Mouse (Mus musculus) c-Kit-positive CD71-negative TER-119-negative erythroid progenitor cells, embryonic 14.5 days (primary cell): ENCODE data around the gene Timp3.
A peak's percentile ranks its signal among the peaks of the same experiment; 100 is the strongest.

Experiments used
- DNase-seq: peaks from one replicate; pipeline ENCODE4 v3.0.0-alpha.2; 2013; ENCODE audit warnings: low read depth

The Timp3 gene

GRCm38 (mm10) chr10:86300293-86301116 is at the start of gene Timp3:
Gene Timp3 (plus strand): TSS chr10:86300372.
- DNase-seq: no peak

DNA sequence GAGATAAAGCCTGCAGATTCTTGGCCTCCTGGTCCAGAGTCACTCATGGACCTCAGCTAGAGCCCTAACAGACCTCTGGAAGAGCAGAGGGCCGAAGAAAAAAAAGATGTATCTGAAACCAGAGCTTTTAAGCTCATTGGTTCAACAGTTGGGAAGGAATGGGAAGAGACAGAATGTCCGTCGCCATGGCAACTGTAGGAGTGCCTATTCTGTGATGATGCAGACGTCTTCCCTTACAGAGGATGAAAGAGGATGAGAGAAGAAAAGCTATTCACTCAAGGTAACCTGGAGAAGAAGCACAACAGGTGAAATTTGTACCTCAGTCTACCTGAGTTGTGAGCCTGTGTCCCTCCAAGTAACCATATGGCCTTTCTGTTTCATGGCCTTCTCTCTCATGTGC is 44.0 kb upstream of the Timp3 start:
- no peak for DNase-seq

DNA sequence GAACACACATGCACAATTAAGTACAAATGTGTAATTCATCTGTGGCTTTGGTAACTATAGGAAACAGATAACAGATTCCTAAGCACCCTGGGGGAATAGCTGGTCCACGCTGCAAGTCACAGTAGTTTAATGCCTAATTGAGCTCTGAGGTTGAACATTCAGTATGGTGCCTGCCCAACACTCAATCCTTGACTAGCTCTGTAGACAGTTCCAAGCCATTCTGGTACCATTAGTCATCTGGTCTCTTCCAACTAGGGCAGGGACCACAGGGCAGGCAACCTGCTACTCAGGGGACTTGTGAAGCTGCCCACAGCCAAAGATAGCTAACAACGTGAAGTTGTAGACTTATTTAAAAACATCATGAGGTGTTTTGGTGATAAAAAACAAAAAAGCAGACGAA is 43.1 kb upstream of the Timp3 start:
- DNase-seq: no peak

GRCm38 (mm10) chr10:86258046-86258445 is 42.1 kb upstream of the Timp3 start:
- DNase-seq: no peak

GRCm38 (mm10) chr10:86258992-86259391 is 41.2 kb upstream of the Timp3 start:
- DNase-seq: no peak

GRCm38 (mm10) chr10:86261725-86262124 is 38.4 kb upstream of the Timp3 start:
- no peak for DNase-seq

- DNase-seq: no peak
These were observed 35.6 kb upstream of the Timp3 start for GRCm38 (mm10) chr10:86264618-86265017.

- DNase-seq: no peak
These were observed 29.9 kb upstream of the Timp3 start for GRCm38 (mm10) chr10:86270254-86270653.

DNA sequence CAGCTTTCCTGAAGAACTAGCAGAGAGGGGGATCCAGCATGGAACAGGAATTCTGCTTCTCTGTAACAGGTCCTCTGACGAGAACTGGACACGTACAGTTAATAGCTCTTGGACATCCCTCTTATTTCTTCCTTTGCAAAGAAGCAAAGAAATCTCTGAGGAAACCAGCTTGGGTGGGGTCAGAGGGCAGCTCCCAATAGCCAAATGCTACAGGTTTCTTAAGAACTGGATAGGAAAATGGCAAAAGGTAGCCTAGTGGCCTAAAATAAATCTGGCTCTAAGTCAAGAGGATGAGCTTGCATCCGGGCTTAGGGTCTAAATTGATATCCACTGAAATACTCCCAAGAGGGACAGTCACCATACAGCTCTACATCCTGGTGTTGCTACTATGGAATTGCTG is 27.3 kb upstream of the Timp3 start:
- DNase-seq: no peak

- no peak for DNase-seq
These were observed 26.6 kb upstream of the Timp3 start for GRCm38 (mm10) chr10:86273410-86274191.

GRCm38 (mm10) chr10:86275585-86275984 is 24.6 kb upstream of the Timp3 start:
- no peak for DNase-seq

DNA sequence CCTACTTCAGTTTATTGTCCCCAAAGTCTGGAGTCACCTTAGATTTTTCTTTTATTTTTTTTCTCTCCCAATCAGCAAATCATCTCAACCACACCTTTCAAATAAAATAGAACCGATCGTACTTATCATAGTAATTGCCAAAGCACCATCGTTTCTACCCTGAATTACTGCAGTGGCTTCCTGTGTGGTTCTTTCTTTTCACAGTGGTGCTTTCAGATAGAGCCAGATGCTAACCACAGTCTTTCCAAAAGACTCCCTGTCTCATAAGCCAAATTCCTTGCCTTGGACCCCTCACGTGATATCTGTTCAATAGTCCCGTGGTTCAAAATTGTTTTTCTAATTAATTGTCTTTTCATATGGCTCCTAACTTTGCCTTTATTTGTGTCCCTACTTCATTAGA is 22.8 kb upstream of the Timp3 start:
- no peak for DNase-seq

- DNase-seq: no peak
These were observed 21.7 kb upstream of the Timp3 start for GRCm38 (mm10) chr10:86278481-86278880.

DNA sequence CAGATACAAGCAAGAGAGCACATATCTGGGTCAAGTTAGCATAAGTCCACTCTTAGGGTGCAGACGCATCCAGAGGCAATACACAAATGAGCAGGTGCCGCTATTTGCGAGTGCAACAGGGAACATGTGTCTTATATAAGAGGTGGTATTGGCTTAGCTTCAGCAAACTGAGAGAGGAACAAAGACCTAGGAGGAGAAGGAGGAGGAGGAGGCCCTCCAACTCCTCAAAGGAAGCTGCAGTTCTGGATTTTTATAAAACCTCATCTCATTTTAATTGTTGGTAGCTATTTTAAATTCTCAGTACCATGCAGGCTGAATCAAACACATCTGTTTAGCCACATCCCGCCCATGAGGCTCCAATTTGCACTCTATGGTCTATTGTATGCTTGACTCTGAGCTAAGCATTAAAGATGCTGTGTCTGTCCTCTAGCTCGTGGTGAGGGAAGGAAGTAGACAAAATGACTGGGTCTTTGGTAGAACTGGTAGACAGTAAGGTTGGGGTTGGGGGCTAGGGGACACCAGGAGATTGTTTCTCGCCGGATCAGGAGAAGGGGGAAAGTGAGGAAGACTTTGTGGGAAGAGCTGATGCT is 20.5 kb upstream of the Timp3 start:
- DNase-seq: no peak

DNA sequence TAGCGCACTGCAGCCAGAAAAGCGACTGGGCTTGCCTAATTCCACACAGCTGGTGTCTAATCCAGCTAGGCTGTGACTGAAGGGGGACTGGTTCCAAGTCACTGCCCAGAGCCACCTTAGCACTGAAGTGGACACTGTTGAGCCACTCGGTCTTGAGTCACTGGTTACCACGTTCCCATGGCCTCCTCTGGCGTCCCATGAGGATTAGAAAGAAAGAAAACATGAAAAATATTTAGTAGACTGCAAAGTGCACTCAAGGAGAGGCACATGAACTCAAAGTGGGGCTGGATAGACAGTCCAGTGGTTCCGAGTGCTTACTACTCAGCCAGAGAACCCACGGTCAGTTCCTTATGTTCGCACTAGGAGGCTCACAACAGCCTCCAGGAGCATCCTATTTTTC is 18.9 kb upstream of the Timp3 start:
- no peak for DNase-seq

DNA sequence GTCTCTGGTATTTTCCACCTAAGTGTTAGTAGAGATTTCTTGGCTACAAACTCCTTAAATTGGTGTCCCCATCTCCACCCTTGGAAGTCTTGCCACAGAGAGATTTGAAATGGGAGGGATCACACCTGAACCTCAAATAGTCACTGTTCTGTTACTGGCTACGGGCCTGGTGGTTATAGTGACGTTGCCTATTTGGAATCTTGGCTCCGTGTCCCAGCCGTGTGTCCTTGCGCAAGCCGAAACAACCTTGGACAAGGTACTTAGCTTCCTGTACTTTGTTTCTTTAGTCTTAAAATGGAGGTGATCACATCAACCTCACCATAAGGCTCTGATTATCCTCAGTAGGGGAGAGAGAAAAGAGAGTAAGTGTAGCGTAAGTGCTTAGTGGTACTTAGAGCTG is 13.7 kb upstream of the Timp3 start:
- DNase-seq: no peak

DNA sequence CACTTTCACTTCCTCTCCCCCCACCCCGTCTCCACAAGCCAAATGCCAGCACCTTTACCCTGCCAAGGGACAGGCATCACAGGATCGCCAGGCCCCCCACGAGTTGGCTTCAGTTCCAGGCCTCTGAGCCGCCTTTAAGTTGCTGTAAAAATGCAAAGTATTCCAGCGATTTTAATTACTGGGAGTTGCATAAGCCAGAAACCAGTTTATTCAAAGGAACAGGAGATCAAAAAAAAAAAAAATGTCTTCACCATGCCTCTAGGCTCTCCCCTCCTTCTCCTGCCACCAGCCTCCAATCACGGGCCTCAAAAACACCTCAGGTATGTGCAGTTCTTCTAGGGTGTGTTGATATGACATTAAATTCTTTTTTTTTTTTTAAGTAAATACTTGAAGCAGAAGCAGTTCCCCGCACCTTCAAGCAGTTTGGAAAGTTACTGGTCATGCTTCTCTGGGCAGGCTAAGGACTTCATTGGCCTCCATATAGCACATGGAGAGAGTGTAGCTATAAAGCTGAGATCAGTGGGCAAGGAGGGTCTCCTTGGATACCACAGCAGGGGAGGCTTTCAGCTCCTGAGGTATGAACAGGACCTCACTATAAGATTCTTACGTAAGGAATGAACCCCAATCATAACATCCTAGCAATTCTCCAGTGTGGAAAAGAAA is 9.9 kb upstream of the Timp3 start:
- no peak for DNase-seq

- DNase-seq: no peak
These were observed 6.3 kb upstream of the Timp3 start for GRCm38 (mm10) chr10:86293880-86294279.

DNA sequence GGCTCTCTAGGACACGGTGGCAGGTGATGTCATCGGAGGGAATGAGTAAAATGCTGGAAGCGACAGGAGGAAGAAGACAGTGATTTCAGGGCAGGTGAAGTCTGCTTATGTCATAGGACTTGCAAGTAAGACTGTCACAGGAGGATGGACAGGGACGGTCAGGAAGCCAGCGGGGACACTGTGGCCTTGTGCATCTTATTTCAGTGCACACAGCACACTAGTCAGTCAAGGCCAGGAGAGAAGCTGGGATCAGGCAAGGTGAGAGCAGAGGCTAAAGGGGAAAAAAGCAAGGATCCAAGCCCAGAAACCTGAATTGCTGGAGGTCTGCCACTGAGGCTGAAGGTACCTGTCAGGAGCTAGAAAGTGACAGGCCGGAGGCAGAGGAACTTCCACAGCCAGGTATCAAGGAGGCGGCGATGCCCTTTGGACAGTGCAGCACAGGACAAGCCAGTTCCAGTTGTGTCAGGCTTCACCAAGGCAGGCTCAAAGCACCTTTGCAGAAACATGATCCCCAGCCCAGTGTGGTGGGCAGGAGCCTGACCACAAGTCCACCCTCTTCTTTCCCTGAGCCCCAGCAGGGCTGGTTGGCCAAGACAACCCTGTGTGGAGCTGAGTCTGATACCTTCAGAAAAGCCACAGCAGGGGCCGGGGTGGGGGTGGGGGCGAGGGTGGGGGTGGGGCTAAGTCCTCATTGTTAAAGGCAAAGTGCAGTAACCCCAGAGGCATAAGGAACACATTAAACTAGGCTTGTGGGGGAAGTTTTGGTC is 5.4 kb upstream of the Timp3 start:
- DNase-seq: no peak

- no peak for DNase-seq
These were observed 4.6 kb upstream of the Timp3 start for GRCm38 (mm10) chr10:86295454-86296098.

DNA sequence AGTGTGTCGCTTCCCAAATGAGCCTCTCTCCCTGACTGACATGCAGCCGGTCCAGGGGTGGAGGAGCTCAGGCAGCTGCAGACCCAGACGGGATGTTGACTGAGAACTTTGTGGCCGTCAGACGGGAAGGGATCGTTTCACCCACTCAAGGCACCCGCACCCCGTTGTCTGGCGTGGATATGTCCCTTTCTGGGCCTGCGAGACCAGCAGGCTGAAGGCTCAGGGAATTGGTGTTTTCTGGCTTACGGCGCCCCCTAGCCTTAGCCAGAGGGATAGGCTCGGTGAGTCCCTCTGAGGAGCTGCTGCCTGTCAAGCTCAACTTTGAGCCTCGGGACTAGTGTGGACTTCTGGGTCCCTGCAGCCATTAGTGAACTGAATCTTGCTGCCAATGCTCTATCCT is 4.1 kb upstream of the Timp3 start:
- DNase-seq: peak; percentile 53
